Mouse (Mus musculus) brown adipose tissue, adult 24 weeks (tissue): ENCODE data around the gene Tenm2. TPM values are rescaled to one million over a fixed set of nuclear protein-coding genes. Genes with fewer than 3 reads are reported as not detected.

Experiments used
- H3K27ac ChIP-seq: fragments of 200-500 bp; replicated peaks from 2 replicates; pipeline ENCODE4 v1.5.1; 2012; ENCODE audit warnings: low read depth, mild to moderate bottlenecking, low read length
- H3K4me1 ChIP-seq: fragments of 200-500 bp; 2 replicates; pipeline ENCODE4 v1.6.1; 2012; ENCODE audit warnings: low read length, mixed read lengths; ENCODE audit not compliant: control insufficient read depth, insufficient read depth, insufficient read length
- H3K4me3 ChIP-seq: fragments of 200-500 bp; 2 replicates; pipeline ENCODE4 v1.5.1; 2012; ENCODE audit warnings: low read depth, mild to moderate bottlenecking, low read length, moderate library complexity; ENCODE audit not compliant: insufficient read depth
- polyA plus RNA-seq: library from polyadenylated mRNA; stranded (reverse); fragments of >200 nt; gene quantifications from 2 replicates; pipeline ENCODE4 v1.2.4, GENCODE M21; 2012; ENCODE audit not compliant: missing spikeins, insufficient read depth, insufficient read length

The Tenm2 gene
- polyA plus RNA-seq, 1 experiment, result not detected

GRCm38 (mm10) chr11:37153382-37153781, 82.4 kb downstream of the Tenm2 start:
- no peak overlapping the region for H3K27ac ChIP-seq
- H3K4me3 ChIP-seq, result no peak overlapping the region
- no peaks in the 10 kb centered on the region for H3K4me1 ChIP-seq

- Histone ChIP-seq H3K4me1 (no peaks in the 10 kb centered on the region), H3K27ac (no peak overlapping the region), H3K4me3 (no peak overlapping the region)
These were observed 85.8 kb downstream of the Tenm2 start for GRCm38 (mm10) chr11:37150011-37150410.

- Histone ChIP-seq H3K4me1 (no peaks in the 10 kb centered on the region), H3K27ac (no peak overlapping the region), H3K4me3 (no peak overlapping the region)
These were observed 91.8 kb downstream of the Tenm2 start for GRCm38 (mm10) chr11:37143996-37144395.

- H3K27ac ChIP-seq, result no peak overlapping the region
- H3K4me3 ChIP-seq, result no peak overlapping the region
- H3K4me1 ChIP-seq, result no peaks in the 10 kb centered on the region
These were observed 92.3 kb downstream of the Tenm2 start for GRCm38 (mm10) chr11:37143478-37143877.

GRCm38 (mm10) chr11:37128893-37129292, 106.9 kb downstream of the Tenm2 start:
- H3K4me1 ChIP-seq, result no peaks in the 10 kb centered on the region
- no peak overlapping the region for H3K4me3 ChIP-seq
- no peak overlapping the region for H3K27ac ChIP-seq

GRCm38 (mm10) chr11:37118058-37118457, 117.7 kb downstream of the Tenm2 start:
- H3K4me1 ChIP-seq, result no peaks in the 10 kb centered on the region
- no peak overlapping the region for H3K27ac ChIP-seq
- H3K4me3 ChIP-seq, result no peak overlapping the region

GRCm38 (mm10) chr11:37115188-37115587, 120.6 kb downstream of the Tenm2 start:
- Histone ChIP-seq H3K4me3 (no peak overlapping the region), H3K27ac (no peak overlapping the region), H3K4me1 (no peaks in the 10 kb centered on the region)

GRCm38 (mm10) chr11:37107069-37107468, 128.7 kb downstream of the Tenm2 start:
- Histone ChIP-seq H3K27ac (no peak overlapping the region), H3K4me1 (no peaks in the 10 kb centered on the region), H3K4me3 (no peak overlapping the region)

GRCm38 (mm10) chr11:37079403-37079802, 156.4 kb downstream of the Tenm2 start:
- Histone ChIP-seq H3K27ac (no peak overlapping the region), H3K4me3 (no peak overlapping the region), H3K4me1 (no peaks in the 10 kb centered on the region)

GRCm38 (mm10) chr11:37076989-37077598, 158.7 kb downstream of the Tenm2 start:
- Histone ChIP-seq H3K27ac (no peak overlapping the region), H3K4me3 (no peak overlapping the region), H3K4me1 (no peaks in the 10 kb centered on the region)

- H3K27ac ChIP-seq, result no peak overlapping the region
- no peaks in the 10 kb centered on the region for H3K4me1 ChIP-seq
- no peak overlapping the region for H3K4me3 ChIP-seq
These were observed 160.4 kb downstream of the Tenm2 start for GRCm38 (mm10) chr11:37075349-37075748.

GRCm38 (mm10) chr11:37065459-37065858, 170.3 kb downstream of the Tenm2 start:
- Histone ChIP-seq H3K4me3 (no peak overlapping the region), H3K4me1 (no peaks in the 10 kb centered on the region), H3K27ac (no peak overlapping the region)

- no peak overlapping the region for H3K27ac ChIP-seq
- no peaks in the 10 kb centered on the region for H3K4me1 ChIP-seq
- H3K4me3 ChIP-seq, result no peak overlapping the region
These were observed 189.1 kb downstream of the Tenm2 start for GRCm38 (mm10) chr11:37046671-37047070.

- Histone ChIP-seq H3K4me3 (no peak overlapping the region), H3K4me1 (no peaks in the 10 kb centered on the region), H3K27ac (no peak overlapping the region)
These were observed 194.5 kb downstream of the Tenm2 start for GRCm38 (mm10) chr11:37041259-37041658.

- Histone ChIP-seq H3K4me1 (no peaks in the 10 kb centered on the region), H3K27ac (no peak overlapping the region), H3K4me3 (no peak overlapping the region)
These were observed 196.5 kb downstream of the Tenm2 start for GRCm38 (mm10) chr11:37039283-37039682.

- Histone ChIP-seq H3K4me3 (no peak overlapping the region), H3K4me1 (no peaks in the 10 kb centered on the region), H3K27ac (no peak overlapping the region)
These were observed 204.3 kb downstream of the Tenm2 start for GRCm38 (mm10) chr11:37031305-37032055.
